In genomic region chr16:72664233-72664613, GRCm38 (mm10) we compare ENCODE assay signal across 7 mouse cellular contexts.
DNase-seq lines count a peak whose midpoint lies in the region; ATAC-seq lines count a peak whose summit lies in the region.

No protein-coding gene starts in this region.

- H3K9me3 ChIP-seq in hindbrain, embryonic 14.5 days (ENCODE audit: control insufficient read depth, low read length): no peaks in the 10 kb centered on the region
- H3K9me3 ChIP-seq in midbrain, embryonic 11.5 days (ENCODE audit: control insufficient read depth, low read length): no peaks in the 10 kb centered on the region

- H3K4me3 ChIP-seq in hindbrain, embryonic 14.5 days (replicated peaks; ENCODE audit: low read length): peak overlapping the region; percentile 68
- H3K4me3 ChIP-seq in midbrain, embryonic 11.5 days (ENCODE audit: low read depth, low read length): peak overlapping the region; percentile 56

- peak overlapping the region; percentile 66 for H3K9ac ChIP-seq in hindbrain, embryonic 14.5 days
- H3K9ac ChIP-seq in midbrain, embryonic 11.5 days (ENCODE audit: low read length): peak overlapping the region; percentile 78

- peak; percentile 16 for DNase-seq in urinary bladder, postnatal 14 days (ENCODE audit: low spot score)
- no peak for DNase-seq in urinary bladder, postnatal 4 days (ENCODE audit: low spot score in 2 of 2)
- DNase-seq in embryo, embryonic 9.5 days (ENCODE audit: extremely low spot score): peak; percentile 48
- no peak for DNase-seq in hindbrain, embryonic 14.5 days (ENCODE audit: low spot score)
- DNase-seq in midbrain, embryonic 11.5 days (ENCODE audit: low spot score, missing footprints): peak; percentile 94
- DNase-seq in thymus, postnatal 10 days (ENCODE audit: low spot score in 2 of 2): no peak
- DNase-seq in layer of hippocampus, postnatal 10 days (ENCODE audit: low spot score in 2 of 2): no peak

- peaks cover 20% of the 10 kb centered on the region for H3K4me1 ChIP-seq in hindbrain, embryonic 14.5 days (replicated peaks; ENCODE audit: control insufficient read depth, insufficient read depth, low read length)
- peaks cover 11% of the 10 kb centered on the region for H3K4me1 ChIP-seq in midbrain, embryonic 11.5 days (ENCODE audit: control insufficient read depth, insufficient read depth, low read length)

- H3K27ac ChIP-seq in hindbrain, embryonic 14.5 days: peak overlapping the region; percentile 76; the same call in 1 of the 2 replicates
- H3K27ac ChIP-seq in midbrain, embryonic 11.5 days (ENCODE audit: low read depth, low read length): no peak overlapping the region

- WGBS in hindbrain, embryonic 14.5 days: 2% methylated on average over 12 of the region's 12 CpGs
- WGBS in midbrain, embryonic 11.5 days: under 1% methylated on average over 12 of the region's 12 CpGs

- peak; percentile 33; the same call in 1 of the 2 replicates for ATAC-seq in hindbrain, embryonic 14.5 days (ENCODE audit: low FRiP score)
- ATAC-seq in midbrain, embryonic 11.5 days (ENCODE audit: low FRiP score): peak; percentile 47

- peak overlapping the region; percentile 69 for H3K4me2 ChIP-seq in hindbrain, embryonic 14.5 days (replicated peaks)
- peak overlapping the region; percentile 57 for H3K4me2 ChIP-seq in midbrain, embryonic 11.5 days

- no peaks in the 10 kb centered on the region for H3K36me3 ChIP-seq in hindbrain, embryonic 14.5 days (replicated peaks; ENCODE audit: control insufficient read depth, insufficient read depth)
- no peaks in the 10 kb centered on the region for H3K36me3 ChIP-seq in midbrain, embryonic 11.5 days (ENCODE audit: control insufficient read depth, insufficient read depth, low read length)

- H3K27me3 ChIP-seq in hindbrain, embryonic 14.5 days (ENCODE audit: control insufficient read depth, insufficient read depth, low read length): no peaks in the 10 kb centered on the region
- no peaks in the 10 kb centered on the region for H3K27me3 ChIP-seq in midbrain, embryonic 11.5 days (ENCODE audit: control insufficient read depth, insufficient read depth, low read length)

Comparison
In these comparisons a context has a peak if more than half of its experiments do, and no peak if none do; other contexts are left out.
1. DNase-seq: peak in urinary bladder, postnatal 14 days (single experiment), embryo, embryonic 9.5 days (single experiment) and midbrain, embryonic 11.5 days (single experiment); none in urinary bladder, postnatal 4 days (0 of 2), hindbrain, embryonic 14.5 days (single experiment), thymus, postnatal 10 days (0 of 2) and layer of hippocampus, postnatal 10 days (0 of 2).